Mouse (Mus musculus): Measurements from ENCODE around the gene Mrpl21.

GRCm38 (mm10) chr19:3275744-3276365 is 6.8 kb upstream of the Mrpl21 start:
- TF ChIP-seq ZNF384 (IDR thresholded peaks at IDR 0.05; ENCODE audit: low read depth, low read length): no peak
- no peak for TF ChIP-seq MAFK (IDR thresholded peaks at IDR 0.05; ENCODE audit: insufficient read depth, low read depth, low read length)
- TF ChIP-seq HCFC1 (IDR thresholded peaks at IDR 0.05; ENCODE audit: borderline replicate concordance, insufficient read depth, low read length): no peak
- no peak for TF ChIP-seq CHD2 (IDR thresholded peaks at IDR 0.05; ENCODE audit: low read depth, low read length)
